Comparison of ENCODE assay signal across 26 mouse cellular contexts in the genomic region with DNA sequence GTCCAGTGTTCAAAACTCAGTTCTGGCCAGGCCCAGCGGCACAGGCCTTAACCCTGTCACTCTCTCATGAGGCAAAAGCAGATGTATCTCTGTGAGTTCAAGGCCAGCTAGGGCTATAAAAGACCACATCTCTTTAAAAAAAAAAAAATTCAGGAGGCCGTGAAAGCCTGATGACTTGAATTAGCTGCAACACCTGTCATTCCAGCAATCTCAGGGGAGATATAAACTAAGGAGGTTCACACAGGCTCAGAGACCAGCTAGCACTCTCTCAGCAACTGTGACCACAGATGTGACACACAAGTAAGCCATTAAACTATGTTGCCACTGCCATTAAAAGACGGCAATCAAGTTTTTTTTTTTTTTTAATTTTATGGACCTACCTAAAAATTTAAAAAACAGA.
"Had no signal": no experiment of that assay in that cellular context is flagged by ENCODE, and none has a peak within 500 bp of the region (broad histone marks: within the 10 kb centered on the region; RNA-seq: fewer than 3 reads in every experiment).

No protein-coding gene starts in this region.

- H3K27me3 ChIP-seq: heart, embryonic 13.5 days; heart, embryonic 15.5 days; hindbrain, embryonic 13.5 days; hindbrain, embryonic 15.5 days; kidney, embryonic 15.5 days; limb, embryonic 13.5 days; liver, embryonic 13.5 days had no signal

- DNase-seq: gastrocnemius, postnatal 14 days; gastrocnemius, postnatal 36 days; heart, adult 11 months; heart, adult 2 months; heart, postnatal 14 days; heart, postnatal 36 days; kidney, adult 11 months; kidney, adult 2 months; kidney, adult 9 months; kidney, postnatal 14 days; kidney, postnatal 4 days; liver; liver, embryonic 13.5 days had no signal

- H3K4me1 ChIP-seq: liver, embryonic 13.5 days had no signal

- H3K27ac ChIP-seq: heart, adult 2 months; heart, embryonic 13.5 days; heart, embryonic 15.5 days; hindbrain, embryonic 13.5 days; hindbrain, embryonic 15.5 days; hindbrain, postnatal 0 days; kidney, embryonic 15.5 days; kidney, postnatal 0 days; layer of hippocampus, adult 2 months; left cerebral cortex, adult 2 months; limb, embryonic 13.5 days; liver, embryonic 13.5 days had no signal

- H3K4me3 ChIP-seq: heart, adult 2 months; heart, embryonic 13.5 days; heart, embryonic 15.5 days; hindbrain, embryonic 13.5 days; hindbrain, embryonic 15.5 days; kidney, embryonic 15.5 days; layer of hippocampus, adult 2 months; left cerebral cortex, adult 2 months; limb, embryonic 13.5 days; liver, embryonic 13.5 days had no signal

- ATAC-seq: hindbrain, postnatal 0 days; intestine, embryonic 16.5 days had no signal

- H3K4me2 ChIP-seq: heart, embryonic 11.5 days; heart, embryonic 13.5 days; heart, embryonic 15.5 days; hindbrain, embryonic 13.5 days; hindbrain, embryonic 15.5 days; kidney, embryonic 15.5 days; limb, embryonic 13.5 days; liver, embryonic 11.5 days; liver, embryonic 13.5 days had no signal

- H3K9ac ChIP-seq: heart, embryonic 13.5 days; heart, embryonic 15.5 days; hindbrain, embryonic 13.5 days; hindbrain, embryonic 15.5 days; kidney, embryonic 15.5 days; limb, embryonic 13.5 days; liver, embryonic 13.5 days had no signal

- H3K9me3 ChIP-seq: heart, embryonic 13.5 days; heart, embryonic 15.5 days; hindbrain, embryonic 13.5 days; hindbrain, embryonic 15.5 days; kidney, embryonic 15.5 days; limb, embryonic 13.5 days; liver, embryonic 13.5 days had no signal

- H3K36me3 ChIP-seq: liver, embryonic 13.5 days had no signal
